In genomic region chr10:39369977-39370785, GRCm38 (mm10) we compare ENCODE assay signal across 8 mouse cellular contexts. TPM values are rescaled to one million over a fixed set of nuclear protein-coding genes. Genes with fewer than 3 reads are reported as not detected.
DNase-seq lines count a peak whose midpoint lies in the region; ATAC-seq and TF ChIP-seq lines count a peak whose summit lies in the region.

No protein-coding gene starts in this region.

- peak overlapping the region; percentile 62 for H3K4me3 ChIP-seq in C2C12 (ENCODE audit: insufficient read depth, poor library complexity, severe bottlenecking)
- H3K4me3 ChIP-seq in intestine, postnatal 0 days (ENCODE audit: low read depth, low read length), result peak overlapping the region; percentile 90
- H3K4me3 ChIP-seq in liver, embryonic 11.5 days (ENCODE audit: low read depth, low read length), result peak overlapping the region; percentile 92

- H3K9me3 ChIP-seq in intestine, postnatal 0 days (ENCODE audit: control insufficient read depth), result no peaks in the 10 kb centered on the region
- H3K9me3 ChIP-seq in liver, embryonic 11.5 days (ENCODE audit: control insufficient read depth, low read length), result no peaks in the 10 kb centered on the region

- DNase-seq in R1 (ENCODE audit: low read depth, low spot score), result peak; percentile 55
- peak; percentile 65 to 66 for DNase-seq in heart, adult 18-20 months
- peak; percentile 63 for DNase-seq in liver, embryonic 11.5 days (ENCODE audit: low spot score)
- peak; percentile 20 to 32 for DNase-seq in natural killer cell, adult 2 months (ENCODE audit: low spot score in 2 of 2)
- DNase-seq in thymus, postnatal 36 days, result peak; percentile 66 to 77

- H3K36me3 ChIP-seq in C2C12 (ENCODE audit: control insufficient read depth, insufficient read depth), result no peaks in the 10 kb centered on the region
- H3K36me3 ChIP-seq in intestine, postnatal 0 days (ENCODE audit: control insufficient read depth, insufficient read depth), result no peaks in the 10 kb centered on the region
- H3K36me3 ChIP-seq in liver, embryonic 11.5 days (ENCODE audit: control insufficient read depth, insufficient read depth, low read length), result no peaks in the 10 kb centered on the region; the same call in 1 of the 2 replicates

- peak overlapping the region; percentile 73 for H3ac ChIP-seq in C2C12 (ENCODE audit: control insufficient read depth, insufficient read length, low read depth)

- H3K4me2 ChIP-seq in intestine, postnatal 0 days (replicated peaks; ENCODE audit: low read depth), result peak overlapping the region; percentile 98
- peak overlapping the region; percentile 96 for H3K4me2 ChIP-seq in liver, embryonic 11.5 days

- 0 out of 2 replicates have a peak, but pooled peaks have one; percentile 1 for ATAC-seq in common myeloid progenitor, adult 5-6 weeks (replicated peaks; ENCODE audit: low read depth, poor library complexity, severe bottlenecking)
- ATAC-seq in intestine, postnatal 0 days, result peak; percentile 70
- ATAC-seq in liver, embryonic 11.5 days (replicated peaks; ENCODE audit: low FRiP score), result peak; percentile 59

- H3K79me2 ChIP-seq in C2C12 (ENCODE audit: control insufficient read depth, insufficient read depth), result peaks cover 45% of the 10 kb centered on the region

- peaks cover 8% of the 10 kb centered on the region; the same call in 1 of the 2 replicates for H3K4me1 ChIP-seq in intestine, postnatal 0 days (replicated peaks; ENCODE audit: control insufficient read depth, insufficient read depth, low read length)
- peaks cover 28% of the 10 kb centered on the region for H3K4me1 ChIP-seq in liver, embryonic 11.5 days (replicated peaks; ENCODE audit: control insufficient read depth, insufficient read depth, low read length)

- under 1% methylated on average over 59 of the region's 68 CpGs for WGBS in intestine, postnatal 0 days
- WGBS in liver, embryonic 11.5 days, result under 1% methylated on average over 65 of the region's 68 CpGs

- no peaks in the 10 kb centered on the region for H3K27me3 ChIP-seq in C2C12 (ENCODE audit: control insufficient read depth, insufficient read depth, insufficient read length)
- H3K27me3 ChIP-seq in intestine, postnatal 0 days (replicated peaks; ENCODE audit: control insufficient read depth, insufficient read depth, low read length), result no peaks in the 10 kb centered on the region
- no peaks in the 10 kb centered on the region for H3K27me3 ChIP-seq in liver, embryonic 11.5 days (replicated peaks; ENCODE audit: control insufficient read depth, insufficient read depth, low read length)

- H3K79me3 ChIP-seq in C2C12 (ENCODE audit: low read depth), result peaks cover 3% of the 10 kb centered on the region

- H3K9ac ChIP-seq in intestine, postnatal 0 days (ENCODE audit: low read depth, low read length), result peak overlapping the region; percentile 80
- H3K9ac ChIP-seq in liver, embryonic 11.5 days (ENCODE audit: low read depth, low read length), result peak overlapping the region; percentile 82

- peak overlapping the region; percentile 69 for H3K27ac ChIP-seq in intestine, postnatal 0 days (ENCODE audit: low read depth, low read length)
- peak overlapping the region; percentile 87 for H3K27ac ChIP-seq in liver, embryonic 11.5 days (ENCODE audit: low read depth, low read length)

- TF ChIP-seq CTCF in C2C12 (IDR thresholded peaks at IDR 0.05; ENCODE audit: control insufficient read depth, insufficient read depth, insufficient read length), result no peak
- TF ChIP-seq CTCF in intestine, postnatal 0 days (IDR thresholded peaks at IDR 0.05; ENCODE audit: low read depth), result no peak; the same call in none of the 2 replicates

TF ChIP-seq in C2C12, 6 proteins besides CTCF, POLR2A, EP300 and RAD21:
- no peak for TF ChIP-seq MYOD1 (IDR thresholded peaks at IDR 0.05; ENCODE audit: control insufficient read depth, insufficient read length, low read depth)
- no peak for TF ChIP-seq MAX (IDR thresholded peaks at IDR 0.05)
- no peak for TF ChIP-seq CEBPB (IDR thresholded peaks at IDR 0.05; ENCODE audit: low read depth)

RNA-seq across cellular contexts. Expression of gene Fyn, which starts 1.5 kb away (rescaled TPM):
- polyA plus RNA-seq in C2C12 (2012; fragmentation: generic; extraction: Trizol), result 16.1 TPM
- total RNA-seq in common myeloid progenitor, adult 5-6 weeks (2017), result 29.0 and 37.6 TPM in 2 replicates
- 10 to 100 TPM; 30.6 to 32.2 TPM for total RNA-seq in heart, adult 18-20 months (2021)
- 13.3 and 13.5 TPM in 2 replicates for polyA plus RNA-seq in intestine, postnatal 0 days (2015; fragmentation: Nextera tagmentation; extraction: Ambion mirVana)
- 19.3 and 20.4 TPM in 2 replicates for polyA plus RNA-seq in liver, embryonic 11.5 days (2014; fragmentation: Nextera tagmentation; extraction: Ambion mirVana)

Comparison
In these comparisons a context has a peak if more than half of its experiments do, and no peak if none do; other contexts are left out.
1. Peak in every context shown above with its lines: DNase-seq, ATAC-seq, H3K4me3 ChIP-seq and H3K27ac ChIP-seq.
2. ATAC-seq: peak in every context shown above with its lines; median percentile 70 in intestine, postnatal 0 days; 59 in liver, embryonic 11.5 days; 1 in common myeloid progenitor, adult 5-6 weeks.